Mouse (Mus musculus): ENCODE results near the gene Cptp.

Cptp gene

GRCm38 (mm10) chr4:155869317-155870033 lies at the start of gene Cptp, which contains the start of gene Ints11:
Gene Cptp, minus strand, starts transcription at chr4:155869440.
Gene Ints11, plus strand, starts transcription at chr4:155869546.
- peak; percentile 98 to 99 for DNase-seq (ENCODE audit: inconsistent age in 2 of 2, low spot score in 1 of 2)

- DNase-seq (ENCODE audit: inconsistent age in 2 of 2, low spot score in 1 of 2): no peak
Measured at GRCm38 (mm10) chr4:155908751-155909150, 39.5 kb upstream of the Cptp start.

GRCm38 (mm10) chr4:155908281-155908680 lies 39.0 kb upstream of the Cptp start:
- DNase-seq (ENCODE audit: inconsistent age in 2 of 2, low spot score in 1 of 2): peak; percentile 3 to 39

- peak; percentile 7 to 53 for DNase-seq (ENCODE audit: inconsistent age in 2 of 2, low spot score in 1 of 2)
Measured at GRCm38 (mm10) chr4:155907003-155907402, 37.8 kb upstream of the Cptp start.

- peak; percentile 5 to 18 for DNase-seq (ENCODE audit: inconsistent age in 2 of 2, low spot score in 1 of 2)
Measured at GRCm38 (mm10) chr4:155906125-155906524, 36.9 kb upstream of the Cptp start.

GRCm38 (mm10) chr4:155905634-155906033 lies 36.4 kb upstream of the Cptp start:
- peak in 1 of 2 experiments; percentile 16 for DNase-seq (ENCODE audit: inconsistent age in 2 of 2, low spot score in 1 of 2)

GRCm38 (mm10) chr4:155904318-155905102 lies 35.3 kb upstream of the Cptp start:
- DNase-seq (ENCODE audit: inconsistent age in 2 of 2, low spot score in 1 of 2): peak; percentile 17 to 53

GRCm38 (mm10) chr4:155903246-155903645 lies 34.0 kb upstream of the Cptp start:
- DNase-seq (ENCODE audit: inconsistent age in 2 of 2, low spot score in 1 of 2): peak in 1 of 2 experiments; percentile 27

- DNase-seq (ENCODE audit: inconsistent age in 2 of 2, low spot score in 1 of 2): peak; percentile 30 to 49
Measured at GRCm38 (mm10) chr4:155901205-155901604, 32.0 kb upstream of the Cptp start.

GRCm38 (mm10) chr4:155899355-155899754 lies 30.1 kb upstream of the Cptp start:
- DNase-seq (ENCODE audit: inconsistent age in 2 of 2, low spot score in 1 of 2): peak; percentile 11 to 35

GRCm38 (mm10) chr4:155898318-155898717 lies 29.1 kb upstream of the Cptp start:
- DNase-seq (ENCODE audit: inconsistent age in 2 of 2, low spot score in 1 of 2): no peak

- no peak for DNase-seq (ENCODE audit: inconsistent age in 2 of 2, low spot score in 1 of 2)
Measured at GRCm38 (mm10) chr4:155896461-155896860, 27.2 kb upstream of the Cptp start.

- DNase-seq (ENCODE audit: inconsistent age in 2 of 2, low spot score in 1 of 2): peak; percentile 3 to 17
Measured at GRCm38 (mm10) chr4:155895826-155896225, 26.6 kb upstream of the Cptp start.

GRCm38 (mm10) chr4:155895216-155895615 lies 26.0 kb upstream of the Cptp start:
- peak; percentile 68 to 84 for DNase-seq (ENCODE audit: inconsistent age in 2 of 2, low spot score in 1 of 2)

- DNase-seq (ENCODE audit: inconsistent age in 2 of 2, low spot score in 1 of 2): peak; percentile 82 to 90
Measured at GRCm38 (mm10) chr4:155894311-155894881, 25.2 kb upstream of the Cptp start.

GRCm38 (mm10) chr4:155893212-155893690 lies 24.0 kb upstream of the Cptp start:
- peak; percentile 8 to 34 for DNase-seq (ENCODE audit: inconsistent age in 2 of 2, low spot score in 1 of 2)

- DNase-seq (ENCODE audit: inconsistent age in 2 of 2, low spot score in 1 of 2): peak; percentile 64 to 83
Measured at GRCm38 (mm10) chr4:155892438-155893211, 23.4 kb upstream of the Cptp start.

- peak; percentile 89 to 95 for DNase-seq (ENCODE audit: inconsistent age in 2 of 2, low spot score in 1 of 2)
Measured at GRCm38 (mm10) chr4:155892017-155892416, 22.8 kb upstream of the Cptp start.

- peak; percentile 96 to 98 for DNase-seq (ENCODE audit: inconsistent age in 2 of 2, low spot score in 1 of 2)
Measured at GRCm38 (mm10) chr4:155891551-155892001, 22.3 kb upstream of the Cptp start, which contains the start of the genes Pusl1 and Acap3. Gene Pusl1, minus strand, starts transcription at chr4:155891781. Gene Acap3, plus strand, starts transcription at chr4:155891822.

GRCm38 (mm10) chr4:155891011-155891471 lies 21.8 kb upstream of the Cptp start:
- no peak for DNase-seq (ENCODE audit: inconsistent age in 2 of 2, low spot score in 1 of 2)
